Mouse (Mus musculus) left cerebral cortex, postnatal 14 days (tissue): ENCODE measurements at regions not wholly inside any gene's neighbourhood (a gene's known extent, or its start where the extent isn't known, plus 50 kb on each side); places are given as distances from the start of the nearest gene placed in this dataset.

Experiments
- DNase-seq, 2 experiments: peaks; one replicate each; pipeline ENCODE4 v3.0.0; 2021 to 2022; ENCODE audit warnings: low spot score in 2 of 2, mixed read lengths in 1 of 2
- intact Hi-C: fragments of 180-260 bp; cut with DNase I; formaldehyde crosslinking; loops from one replicate; pipeline ENCODE4 v1.15.1; 2025

GRCm38 (mm10) chr15:59138393-59139107 is 249.5 kb downstream of the Gm49356 start:
- intact Hi-C loops: no loop called here
- no peak for DNase-seq

GRCm38 (mm10) chr15:59141621-59142020 is 252.5 kb downstream of the Gm49356 start:
- no peak for DNase-seq
- intact Hi-C loops: no loop called here

GRCm38 (mm10) chr15:59142481-59142880 is 253.4 kb downstream of the Gm49356 start:
- no peak for DNase-seq
- intact Hi-C loops: no loop called here

- intact Hi-C loops: no loop called here
- no peak for DNase-seq
Measured at GRCm38 (mm10) chr15:59143891-59144290, 254.8 kb downstream of the Gm49356 start.

GRCm38 (mm10) chr15:59145679-59146078 is 256.6 kb downstream of the Gm49356 start:
- DNase-seq: peak in 1 of 2 experiments; percentile 14
- intact Hi-C loops: no loop called here

GRCm38 (mm10) chr15:59146111-59146510 is 257.0 kb downstream of the Gm49356 start:
- intact Hi-C loops: no loop called here
- DNase-seq: no peak

- DNase-seq: no peak
- intact Hi-C loops: no loop called here
Measured at GRCm38 (mm10) chr15:59146586-59147085, 257.5 kb downstream of the Gm49356 start.

GRCm38 (mm10) chr15:59148531-59148930 is 259.4 kb downstream of the Gm49356 start:
- intact Hi-C loops: no loop called here
- no peak for DNase-seq

GRCm38 (mm10) chr15:59151506-59151905 is 262.4 kb downstream of the Gm49356 start:
- no peak for DNase-seq
- intact Hi-C loops: no loop called here

- intact Hi-C loops: no loop called here
- no peak for DNase-seq
Measured at GRCm38 (mm10) chr15:59152786-59153388, 263.8 kb downstream of the Gm49356 start.

- DNase-seq: no peak
- intact Hi-C loops: no loop called here
Measured at GRCm38 (mm10) chr15:59153416-59154250, 264.5 kb downstream of the Gm49356 start.

- intact Hi-C loops: no loop called here
- DNase-seq: no peak
Measured at GRCm38 (mm10) chr15:59154407-59155288, 265.6 kb downstream of the Gm49356 start.

- no peak for DNase-seq
- intact Hi-C loops: no loop called here
Measured at GRCm38 (mm10) chr15:59155289-59155623, 266.2 kb downstream of the Gm49356 start.

GRCm38 (mm10) chr15:59156328-59156727 is 267.2 kb downstream of the Gm49356 start:
- intact Hi-C loops: no loop called here
- no peak for DNase-seq

- intact Hi-C loops: no loop called here
- DNase-seq: no peak
Measured at GRCm38 (mm10) chr15:59158760-59159159, 269.7 kb downstream of the Gm49356 start.

- intact Hi-C loops: no loop called here
- no peak for DNase-seq
Measured at GRCm38 (mm10) chr15:59160931-59161920, 272.1 kb downstream of the Gm49356 start.

- intact Hi-C loops: no loop called here
- no peak for DNase-seq
Measured at GRCm38 (mm10) chr15:59167937-59168659, 279.0 kb downstream of the Gm49356 start.
